Mouse (Mus musculus): ENCODE measurements at regions not wholly inside any gene's neighbourhood (a gene's known extent, or its start where the extent isn't known, plus 50 kb on each side); places are given as distances from the start of the nearest gene placed in this dataset.
A peak's percentile ranks its signal among the peaks of the same experiment; 100 is the strongest.

DNA sequence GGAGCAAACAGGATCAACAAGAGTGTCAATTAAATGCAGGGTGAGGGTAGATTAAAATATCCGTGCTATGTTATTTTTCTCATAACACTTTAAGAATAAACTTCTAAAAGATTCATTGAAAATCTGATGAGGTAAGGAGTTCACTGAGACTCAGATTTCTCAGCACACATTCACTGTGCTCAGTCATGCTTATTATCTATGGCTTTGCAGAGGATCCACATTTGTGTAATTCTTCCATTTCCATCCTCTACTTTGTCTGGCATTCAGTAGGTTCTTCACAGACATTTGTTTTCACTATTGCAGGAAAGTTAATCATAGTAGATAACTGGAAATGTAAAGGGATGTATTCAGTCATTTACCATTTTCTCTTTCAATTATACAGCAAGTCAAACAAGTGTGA lies 131.8 kb downstream of the Gm9733 start:
- peak; percentile 88 for DNase-seq (ENCODE audit: inconsistent ontology term)

DNA sequence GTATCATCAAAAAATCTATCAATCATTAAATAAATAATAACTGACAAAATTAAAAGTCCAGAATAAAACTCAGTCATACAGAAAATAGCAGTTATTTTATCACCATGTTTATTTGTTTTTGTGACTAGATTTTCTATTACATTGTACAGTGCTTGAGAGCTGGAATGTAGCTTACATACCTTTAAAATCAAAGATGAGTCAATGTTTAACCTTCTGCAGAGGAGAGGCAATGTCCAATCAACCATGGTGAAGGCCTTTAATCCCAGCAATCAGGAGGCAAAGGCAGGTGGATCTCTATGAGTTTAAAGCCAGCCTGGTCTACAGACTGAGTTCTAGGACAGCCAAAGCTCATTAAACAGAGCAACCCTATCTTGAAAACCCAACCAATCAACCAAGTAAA lies 131.1 kb downstream of the Gm9733 start:
- DNase-seq (ENCODE audit: inconsistent ontology term) = no peak

DNA sequence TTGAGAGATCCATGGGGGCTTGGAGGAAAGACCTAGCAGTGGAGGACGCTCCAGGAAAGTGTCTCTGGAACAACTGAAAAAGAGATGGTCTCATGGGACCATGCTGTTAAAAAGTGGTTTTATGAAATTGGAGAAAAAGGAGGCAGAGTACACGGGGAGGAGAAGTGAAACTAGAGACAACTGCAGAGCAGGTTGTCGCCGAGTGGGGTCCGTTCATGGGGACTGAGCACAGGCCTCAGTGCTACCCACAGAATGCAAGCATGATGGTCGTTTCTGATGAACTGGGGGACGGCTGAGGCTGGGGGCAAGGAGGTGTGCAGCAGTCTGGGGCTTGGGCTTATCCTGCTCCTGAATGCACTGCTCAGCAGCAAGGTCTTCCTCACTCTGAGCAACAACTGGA lies 129.3 kb downstream of the Gm9733 start:
- no peak for DNase-seq (ENCODE audit: inconsistent ontology term)

DNA sequence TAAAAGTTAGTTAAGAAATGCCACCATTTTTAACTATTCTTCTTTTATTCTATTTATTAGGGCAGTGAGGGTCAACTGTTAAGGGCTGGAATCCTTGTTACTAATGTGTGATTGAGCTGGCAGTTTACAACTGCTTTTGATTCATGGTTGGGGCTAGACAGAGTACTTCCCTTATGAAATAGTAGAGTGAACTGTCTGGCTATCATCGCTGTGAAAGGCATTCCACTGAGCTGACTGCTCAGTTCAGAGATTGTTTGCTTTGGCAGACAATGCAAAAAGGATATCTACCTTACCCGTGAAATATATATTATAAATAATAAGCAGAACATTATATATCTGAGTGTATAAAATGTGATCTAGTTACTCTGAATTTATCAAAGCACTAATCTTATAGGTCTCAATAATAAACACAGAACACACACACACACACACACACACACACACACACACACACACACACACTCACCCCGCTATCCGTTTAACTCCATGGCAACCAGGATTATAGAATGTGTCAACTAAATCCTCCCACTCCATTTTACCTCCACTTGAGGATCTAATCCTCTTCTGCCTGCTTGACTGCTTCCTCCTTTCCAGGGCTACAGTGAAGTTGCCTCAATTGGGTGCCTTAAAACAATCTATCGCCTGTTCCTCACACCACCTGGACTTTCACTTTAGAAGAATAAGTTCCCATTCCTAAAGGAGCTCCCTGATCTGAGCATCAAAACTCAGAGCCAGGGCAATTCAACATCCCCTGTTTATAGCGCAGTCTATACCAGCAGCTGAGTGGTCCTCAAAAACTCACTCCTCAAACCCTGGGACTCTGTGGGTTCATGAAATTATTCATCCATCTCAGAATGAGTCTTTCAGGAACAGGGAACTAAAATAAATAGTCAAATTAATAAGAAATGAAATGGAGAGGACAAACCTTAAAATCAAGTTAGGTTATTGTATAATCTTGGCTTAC lies 126.6 kb downstream of the Gm9733 start:
- DNase-seq (ENCODE audit: inconsistent ontology term) = peak; percentile 49

DNA sequence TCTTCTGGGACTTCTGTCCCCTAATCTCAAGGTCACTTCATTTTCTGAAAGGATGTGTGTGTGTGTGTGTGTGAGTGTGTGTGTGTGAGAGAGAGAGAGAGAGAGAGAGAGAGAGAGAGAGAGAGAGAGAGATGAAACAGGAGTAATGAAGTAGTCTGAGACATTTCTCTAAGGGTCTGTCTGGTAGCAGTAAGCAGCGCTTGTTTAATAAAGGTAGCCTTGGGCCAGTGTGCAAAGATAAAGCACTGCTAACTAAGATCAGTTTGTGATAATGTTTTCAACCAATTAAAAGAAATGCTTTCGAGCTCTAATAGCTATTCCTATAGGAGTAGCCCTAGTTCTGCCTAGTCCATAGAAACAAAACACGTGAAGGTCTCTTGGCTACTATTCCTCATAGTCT lies 119.7 kb downstream of the Gm9733 start:
- no peak for DNase-seq (ENCODE audit: inconsistent ontology term)

DNA sequence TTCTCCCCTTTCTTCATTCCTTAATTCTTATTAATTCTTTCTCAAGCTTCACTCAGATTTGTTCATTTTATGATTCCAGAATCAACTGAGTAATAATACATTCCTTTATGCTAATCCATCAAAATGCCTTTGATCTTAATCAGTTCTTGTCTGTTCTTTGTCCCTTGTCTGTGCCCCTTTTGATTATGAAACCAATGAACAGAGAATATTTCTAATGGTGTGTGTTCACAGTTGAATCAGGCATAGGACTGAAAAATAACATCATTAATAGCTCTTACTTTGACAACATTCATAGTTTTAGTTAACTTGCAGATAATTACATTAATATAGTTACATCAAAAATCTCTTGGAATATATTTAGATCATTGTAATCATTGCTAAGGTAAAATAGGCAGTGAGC lies 114.5 kb downstream of the Gm9733 start:
- peak; percentile 90 for DNase-seq (ENCODE audit: inconsistent ontology term)

DNA sequence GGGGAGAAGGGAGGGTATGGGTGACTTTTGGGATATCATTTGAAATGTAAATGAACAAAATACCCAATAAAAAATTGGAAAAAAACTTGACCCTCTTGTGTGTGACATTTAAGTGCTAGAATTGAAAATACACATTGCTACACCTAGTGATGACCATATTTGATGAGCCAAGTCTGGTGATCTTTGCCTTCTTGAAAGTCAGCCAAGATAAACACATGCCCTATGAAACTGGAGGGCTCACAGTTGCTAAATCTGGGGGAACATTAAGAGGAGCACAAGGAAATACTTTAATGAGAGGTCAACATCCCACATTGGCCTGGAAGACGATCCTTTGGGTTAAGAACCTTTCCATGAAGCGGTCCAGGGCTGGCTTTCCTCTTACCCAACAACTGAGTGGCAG lies 112.8 kb downstream of the Gm9733 start:
- DNase-seq (ENCODE audit: inconsistent ontology term) = no peak

DNA sequence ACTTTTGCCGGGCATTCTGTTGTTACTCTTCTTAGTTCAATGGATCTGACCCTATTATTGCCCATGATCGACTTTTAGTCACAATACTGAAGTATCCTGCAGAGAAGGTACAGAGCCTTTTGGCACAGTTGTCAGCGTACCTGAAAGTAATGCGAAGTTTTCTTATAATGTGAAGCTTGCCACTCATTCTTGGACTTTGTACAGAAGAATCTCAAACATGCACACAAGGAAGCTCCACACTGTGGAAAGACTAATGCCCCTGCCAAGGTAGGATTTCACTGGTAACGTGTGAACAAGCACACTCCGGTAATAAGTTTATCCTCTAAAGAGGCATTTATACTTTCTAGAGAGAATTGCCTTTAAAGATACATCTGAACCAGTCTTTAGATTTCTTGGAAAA lies 108.8 kb downstream of the Gm9733 start:
- DNase-seq (ENCODE audit: inconsistent ontology term) = no peak

DNA sequence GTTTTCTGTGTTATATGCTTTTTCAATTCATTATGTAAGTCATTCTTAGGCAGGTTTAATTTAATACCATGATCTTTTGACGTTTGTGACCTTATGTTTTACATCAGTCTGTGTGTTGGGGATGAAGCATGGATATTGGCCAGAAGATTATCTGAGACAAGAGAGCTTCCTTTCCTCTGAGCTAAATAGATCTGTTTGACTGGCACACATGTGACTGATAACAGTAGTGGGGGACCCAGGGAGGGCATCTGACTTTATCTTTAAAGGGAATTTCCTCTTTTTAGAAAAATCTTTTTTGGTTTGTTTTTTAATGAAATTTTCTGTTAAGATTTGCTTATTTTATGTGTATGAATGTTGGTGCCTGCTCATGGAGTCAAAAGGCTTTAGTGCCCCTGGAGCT lies 107.7 kb downstream of the Gm9733 start:
- no peak for DNase-seq (ENCODE audit: inconsistent ontology term)

DNA sequence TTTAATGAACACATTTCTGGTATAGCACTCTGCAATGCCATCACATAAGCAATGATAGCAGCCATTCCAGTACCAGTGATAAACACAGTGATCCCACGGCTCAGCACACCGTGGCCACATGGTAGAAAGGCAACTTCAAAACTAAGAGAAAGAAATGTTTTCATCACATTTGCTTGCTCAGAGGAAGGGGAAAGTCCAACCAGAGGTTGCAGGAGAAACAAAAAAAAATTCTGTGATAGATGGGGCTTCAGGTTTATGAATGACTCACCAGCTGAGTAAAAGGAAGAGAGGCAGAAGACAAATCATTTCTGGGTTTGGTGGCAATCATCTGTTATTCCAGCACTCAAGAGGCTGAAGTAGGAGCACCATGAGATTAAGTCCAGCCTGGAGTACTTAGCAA lies 103.5 kb downstream of the Gm9733 start:
- DNase-seq (ENCODE audit: inconsistent ontology term) = no peak

DNA sequence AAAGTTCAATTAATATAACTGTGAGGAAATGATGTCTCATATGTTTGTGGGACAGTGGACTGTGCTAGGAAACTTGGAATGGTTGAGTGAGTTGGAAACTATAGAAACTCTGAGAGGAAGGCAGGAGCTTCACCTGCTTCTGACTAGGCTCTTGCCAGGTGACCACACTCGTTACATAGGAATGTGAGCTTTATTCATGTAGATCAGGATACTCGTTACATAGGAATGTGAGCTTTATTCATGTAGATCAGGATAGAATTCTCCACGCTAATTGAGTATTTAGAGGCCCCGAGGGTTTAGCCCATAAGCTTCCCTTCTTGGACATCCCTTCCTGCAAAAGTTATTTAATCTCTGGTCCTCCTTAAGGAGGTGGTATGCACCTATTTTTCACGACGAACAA lies 101.9 kb downstream of the Gm9733 start:
- DNase-seq (ENCODE audit: inconsistent ontology term) = peak; percentile 60

DNA sequence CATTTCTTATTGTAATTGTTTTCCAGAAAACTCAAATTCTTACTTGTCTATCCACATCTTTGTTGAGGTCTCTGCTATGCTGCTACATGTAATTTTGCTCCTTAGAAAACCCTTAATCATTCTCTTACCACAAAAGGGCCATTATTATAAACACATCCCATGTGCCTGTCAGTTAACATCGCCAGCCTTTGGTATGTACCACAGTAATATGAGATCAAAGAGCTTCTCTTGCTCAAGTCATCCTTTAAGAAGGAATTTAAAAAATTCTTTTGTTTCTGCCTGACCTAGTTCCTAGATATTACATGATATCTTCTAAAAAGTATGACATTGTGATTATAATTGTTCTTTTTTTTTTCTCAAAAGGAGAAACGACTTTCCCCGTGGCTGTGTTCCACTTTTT lies 100.7 kb downstream of the Gm9733 start:
- DNase-seq (ENCODE audit: inconsistent ontology term) = peak; percentile 91

DNA sequence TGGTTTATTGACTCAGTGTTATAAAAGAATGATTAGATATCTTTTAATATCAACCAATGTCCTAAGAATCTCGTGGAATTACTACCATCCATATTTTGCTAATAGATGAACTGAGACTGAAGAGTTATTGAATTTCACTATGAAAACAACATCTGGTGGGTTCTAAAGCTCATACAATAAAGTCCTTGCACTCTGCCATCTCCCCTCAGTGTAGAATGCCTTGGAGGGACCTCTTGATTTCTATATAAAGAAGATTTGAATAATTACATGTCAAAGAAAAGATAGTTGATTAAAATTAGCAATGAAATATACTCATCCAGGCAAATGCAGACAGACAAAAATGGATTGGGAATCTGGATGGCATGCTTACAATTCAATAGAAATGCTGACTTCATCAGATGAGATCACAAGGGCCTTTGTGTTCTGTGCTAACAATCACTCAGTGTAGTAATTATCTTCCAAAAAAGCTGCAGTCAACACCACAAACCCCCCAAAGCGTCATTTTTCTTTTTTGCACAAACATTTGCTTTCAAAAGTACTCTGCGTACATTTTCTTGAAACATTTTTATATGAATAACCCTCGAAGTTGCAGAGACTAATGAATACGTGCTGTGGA lies 94.2 kb downstream of the Gm9733 start:
- DNase-seq (ENCODE audit: inconsistent ontology term) = peak; percentile 66

DNA sequence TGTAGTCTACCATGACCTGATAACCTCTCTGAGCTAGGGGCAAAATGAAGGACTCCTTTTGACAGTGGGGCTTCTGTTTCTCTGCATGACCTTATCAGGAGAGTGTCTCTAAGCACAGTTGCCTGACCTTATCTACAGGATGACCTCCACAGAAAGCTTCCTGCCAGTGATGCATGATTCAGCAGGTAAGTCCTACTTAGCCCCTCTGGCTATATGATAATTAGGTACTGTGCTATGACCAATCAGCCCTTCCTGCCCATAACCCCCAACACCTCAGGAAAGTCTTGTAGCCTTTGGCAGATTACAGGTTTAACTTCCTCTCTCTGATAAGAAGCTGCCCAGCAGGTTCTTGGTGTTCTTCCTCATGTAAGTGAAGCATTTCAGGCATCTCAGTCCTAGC lies 89.7 kb downstream of the Gm9733 start:
- DNase-seq (ENCODE audit: inconsistent ontology term) = no peak

DNA sequence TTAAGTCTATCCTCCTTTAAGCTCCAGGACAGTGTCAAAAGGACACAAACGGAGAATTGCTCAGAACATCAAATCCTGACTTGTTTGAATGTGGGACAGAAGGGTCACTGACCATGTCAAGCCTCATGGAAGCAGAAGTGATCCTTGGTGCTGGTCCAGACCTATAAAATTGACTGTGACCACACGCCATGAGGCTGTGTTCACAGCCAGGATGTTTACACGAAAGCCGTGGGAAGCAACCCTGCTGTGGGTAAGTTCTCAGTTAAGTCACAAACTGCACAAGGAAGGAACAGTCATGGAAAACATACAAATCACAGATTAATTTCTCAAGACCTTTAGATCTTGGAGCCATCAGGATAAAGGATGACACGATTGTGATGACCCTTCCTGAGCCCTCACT lies 88.5 kb downstream of the Gm9733 start:
- DNase-seq (ENCODE audit: inconsistent ontology term) = no peak

DNA sequence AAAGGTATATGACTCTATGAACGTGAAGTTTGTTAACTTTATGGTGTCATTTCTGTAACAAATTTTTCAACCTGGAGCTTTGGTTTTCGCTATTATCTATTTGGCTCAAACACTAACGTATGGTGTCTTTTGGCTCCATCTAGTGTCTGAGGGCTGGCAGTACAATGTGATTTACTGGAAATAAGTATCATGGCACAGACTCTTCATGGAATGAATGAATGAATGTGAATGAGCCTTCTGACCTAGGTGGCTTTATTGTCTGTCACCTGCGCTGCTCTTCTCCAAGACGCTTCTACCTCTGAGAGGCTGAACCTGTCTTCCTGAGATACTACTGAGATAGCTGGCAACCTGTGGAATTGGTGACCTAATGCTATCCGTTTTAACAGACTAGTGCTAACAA lies 87.1 kb downstream of the Gm9733 start:
- peak; percentile 55 for DNase-seq (ENCODE audit: inconsistent ontology term)
